Mouse (Mus musculus) MEL (cell line): ENCODE results near the gene Gm17606. TPM values are rescaled to one million over a fixed set of nuclear protein-coding genes. Genes with fewer than 3 reads are reported as not detected.
"Not testable (repeated sequence)": the region's sequence is repeated elsewhere in the genome, so short reads cannot be mapped to it uniquely, and the experiment has no call there.

ENCODE experiments used
- DNase-seq: peaks from one replicate; pipeline ENCODE4 v3.0.0; 2011; ENCODE audit warnings: low read depth, low spot score
- H3K27ac ChIP-seq: 2 replicates; pipeline ENCODE4 v1.5.1; 2012; ENCODE audit warnings: low read depth, mild to moderate bottlenecking, control low read depth, low read length, moderate library complexity; ENCODE audit not compliant: control insufficient read depth
- H3K27me3 ChIP-seq, 2 experiments: fragments of 150-350 bp in 1 of 2; sonication (generic) in 1 of 2; 2 replicates each; pipeline ENCODE4 v1.6.1; 2012; ENCODE audit warnings: low read length in 2 of 2, mild to moderate bottlenecking in 2 of 2, improper control_type of control experiment in 1 of 2, moderate library complexity in 1 of 2; ENCODE audit not compliant: insufficient read depth in 2 of 2, control insufficient read depth in 1 of 2
- H3K36me3 ChIP-seq, 2 experiments: 2 replicates each; pipeline ENCODE4 v1.6.1; 2012 to 2014; ENCODE audit warnings: low read length in 2 of 2, improper control_type of control experiment in 1 of 2, inconsistent platforms in 1 of 2, mild to moderate bottlenecking in 1 of 2; ENCODE audit not compliant: insufficient read depth in 2 of 2, control insufficient read depth in 1 of 2
- H3K4me1 ChIP-seq, 2 experiments: fragments of 150-350 bp in 1 of 2; sonication (generic) in 1 of 2; 2 replicates each; pipeline ENCODE4 v1.6.1; 2012; ENCODE audit warnings: low read length in 2 of 2, improper control_type of control experiment in 1 of 2, mild to moderate bottlenecking in 1 of 2; ENCODE audit not compliant: insufficient read depth in 2 of 2, control insufficient read depth in 1 of 2
- H3K4me3 ChIP-seq, 2 experiments: fragments of 150-350 bp in 1 of 2; sonication (generic) in 1 of 2; 2 replicates each; pipeline ENCODE4 v1.5.1; 2012; ENCODE audit warnings: low read depth in 2 of 2, low read length in 2 of 2, mild to moderate bottlenecking in 2 of 2, moderate library complexity in 2 of 2, control low read depth in 1 of 2, improper control_type of control experiment in 1 of 2; ENCODE audit not compliant: control insufficient read depth in 1 of 2, insufficient read depth in 1 of 2
- H3K79me2 ChIP-seq: 2 replicates; pipeline ENCODE4 v1.6.1; 2012; ENCODE audit warnings: mild to moderate bottlenecking, low read length, moderate library complexity; ENCODE audit not compliant: control insufficient read depth, poor library complexity, insufficient read depth
- H3K9ac ChIP-seq: 2 replicates; pipeline ENCODE4 v1.6.1; 2012; ENCODE audit warnings: low read depth, mild to moderate bottlenecking, control low read depth, low read length, moderate library complexity; ENCODE audit not compliant: control insufficient read depth, poor library complexity, severe bottlenecking
- H3K9me3 ChIP-seq: fragments of 150-350 bp; sonication (generic); replicated peaks from 2 replicates; pipeline ENCODE4 v1.6.1; 2012; ENCODE audit warnings: mild to moderate bottlenecking, low read length, improper control_type of control experiment, moderate library complexity; ENCODE audit not compliant: insufficient read depth
- CHD1 ChIP-seq: IDR thresholded peaks from 2 replicates; pipeline ENCODE4 v1.6.1; 2012; ENCODE audit warnings: low read depth, mild to moderate bottlenecking, inconsistent platforms, low read length, improper control_type of control experiment
- CHD2 ChIP-seq: IDR thresholded peaks from 2 replicates; pipeline ENCODE4 v1.6.1; 2011; ENCODE audit warnings: low read length, improper control_type of control experiment
- CTCF ChIP-seq, 3 experiments: IDR thresholded peaks in 2 of 3; conservative IDR thresholded peaks in 1 of 3; 2 replicates each; pipeline ENCODE4 v1.5.1; 2011 to 2012; ENCODE audit warnings: low read length in 3 of 3, low read depth in 2 of 3, mild to moderate bottlenecking in 2 of 3, improper control_type of control experiment in 1 of 3, inconsistent platforms in 1 of 3, mixed read lengths in 1 of 3, moderate library complexity in 1 of 3; ENCODE audit not compliant: control insufficient read depth in 1 of 3, insufficient read depth in 1 of 3, poor library complexity in 1 of 3, severe bottlenecking in 1 of 3
- ETS1 ChIP-seq: IDR thresholded peaks from 2 replicates; pipeline ENCODE4 v1.6.1; 2012; ENCODE audit warnings: low read depth, mild to moderate bottlenecking, inconsistent platforms, low read length, improper control_type of control experiment, moderate library complexity
- GABPA ChIP-seq: IDR thresholded peaks from 2 replicates; pipeline ENCODE4 v1.6.1; 2012; ENCODE audit warnings: low read depth, mild to moderate bottlenecking, inconsistent platforms, low read length, improper control_type of control experiment, moderate library complexity
- GATA1 ChIP-seq: IDR thresholded peaks from 2 replicates; pipeline ENCODE4 v1.6.1; 2011; ENCODE audit warnings: low read depth, low read length, improper control_type of control experiment
- JUND ChIP-seq: IDR thresholded peaks from 2 replicates; pipeline ENCODE4 v1.6.1; 2011; ENCODE audit warnings: low read depth, mild to moderate bottlenecking, improper control_type of control experiment, low read length
- MAFK ChIP-seq: IDR thresholded peaks from 2 replicates; pipeline ENCODE4 v1.6.1; 2011; ENCODE audit warnings: low read depth, mild to moderate bottlenecking, low read length, improper control_type of control experiment, borderline replicate concordance
- MAX ChIP-seq: IDR thresholded peaks from 2 replicates; pipeline ENCODE4 v1.6.1; 2011; ENCODE audit warnings: low read length, improper control_type of control experiment
- MAZ ChIP-seq: IDR thresholded peaks from 2 replicates; pipeline ENCODE4 v1.6.1; 2012; ENCODE audit warnings: low read depth, mild to moderate bottlenecking, inconsistent platforms, low read length, improper control_type of control experiment
- MYC ChIP-seq: IDR thresholded peaks from 2 replicates; pipeline ENCODE4 v1.6.1; 2011; ENCODE audit warnings: low read depth, mild to moderate bottlenecking, low read length, improper control_type of control experiment, moderate library complexity
- NELFE ChIP-seq: IDR thresholded peaks from 2 replicates; pipeline ENCODE4 v1.6.1; 2011; ENCODE audit warnings: low read depth, low read length, improper control_type of control experiment
- RAD21 ChIP-seq: IDR thresholded peaks from 2 replicates; pipeline ENCODE4 v1.6.1; 2011; ENCODE audit warnings: mild to moderate bottlenecking, low read depth, low read length, improper control_type of control experiment
- RCOR1 ChIP-seq: IDR thresholded peaks from 2 replicates; pipeline ENCODE4 v1.6.1; 2012; ENCODE audit warnings: low read depth, mild to moderate bottlenecking, inconsistent platforms, low read length, improper control_type of control experiment
- SIN3A ChIP-seq: IDR thresholded peaks from 2 replicates; pipeline ENCODE4 v1.6.1; 2012; ENCODE audit warnings: low read length, improper control_type of control experiment, inconsistent platforms
- SMC3 ChIP-seq: IDR thresholded peaks from 2 replicates; pipeline ENCODE4 v1.6.1; 2011; ENCODE audit warnings: low read depth, low read length, improper control_type of control experiment
- TCF12 ChIP-seq: IDR thresholded peaks from 2 replicates; pipeline ENCODE4 v1.6.1; 2014; ENCODE audit warnings: low read depth, mild to moderate bottlenecking, inconsistent platforms, low read length, improper control_type of control experiment, moderate library complexity
- USF2 ChIP-seq, 2 experiments: IDR thresholded peaks; 2 replicates each; pipeline ENCODE4 v1.6.1; 2011 to 2012; ENCODE audit warnings: improper control_type of control experiment in 2 of 2, low read length in 2 of 2, borderline replicate concordance in 1 of 2, inconsistent platforms in 1 of 2, low read depth in 1 of 2, mild to moderate bottlenecking in 1 of 2; ENCODE audit not compliant: insufficient read depth in 1 of 2
- ZC3H11A ChIP-seq: IDR thresholded peaks from 2 replicates; pipeline ENCODE4 v1.6.1; 2012; ENCODE audit warnings: low read depth, mild to moderate bottlenecking, inconsistent platforms, low read length, improper control_type of control experiment
- ZNF384 ChIP-seq: IDR thresholded peaks from 2 replicates; pipeline ENCODE4 v1.6.1; 2012; ENCODE audit warnings: low read depth, mild to moderate bottlenecking, inconsistent platforms, low read length, improper control_type of control experiment
- polyA plus RNA-seq, 2 experiments: library from polyadenylated mRNA; stranded (reverse) in 1 of 2; unstranded in 1 of 2; fragments of >175 nt in 1 of 2; fragments of >200 nt in 1 of 2; gene quantifications; 2 replicates each; pipeline versions ENCODE4 v1.2.1 to v1.2.4; 2012; ENCODE audit warnings: low replicate concordance in 2 of 2, low read depth in 1 of 2; ENCODE audit not compliant: insufficient read length in 2 of 2, insufficient read depth in 1 of 2, missing spikeins in 1 of 2
- total RNA-seq: library from RNA; depleted of rRNA; stranded (reverse); fragments of 300-350 nt; gene quantifications from 2 replicates; pipeline ENCODE4 v1.2.3, GENCODE M21; 2012

The Gm17606 gene
- total and polyA plus RNA-seq, 3 experiments, result 0.99 TPM; not detected in 2

- TF ChIP-seq CHD2 (no peak), JUND (0 out of 2 replicates have a peak, but pooled peaks have one; percentile 54), USF2 (IDR thresholded peaks at IDR 0.05; ENCODE audit: borderline replicate concordance in 1 of 2, insufficient read depth in 1 of 2, low read depth in 1 of 2, low read length in 2 of 2) (no peak), MYC (no peak)
These were observed 30.8 kb upstream of the Gm17606 start (continued) for GRCm38 (mm10) chr14:54609962-54610361.

- Histone ChIP-seq H3K27ac (no peak overlapping the region), H3K79me2 (peaks cover 2% of the 10 kb centered on the region; the same call in 1 of the 2 replicates), H3K9ac (no peak overlapping the region), H3K4me1 (peaks cover 0 to 5% of the 10 kb centered on the region in 2 experiments; a peak in 2 of 4 replicates), H3K27me3 (no peaks in the 10 kb centered on the region), H3K4me3 (no peak overlapping the region), H3K9me3 (no peaks in the 10 kb centered on the region), H3K36me3 (peaks cover 0 to 3% of the 10 kb centered on the region in 2 experiments; a peak in 1 of 4 replicates)
- no peak for DNase-seq
- no peak for TF ChIP-seq MAZ
- no peak for TF ChIP-seq ZNF384
- no peak for TF ChIP-seq TCF12
- no peak for TF ChIP-seq CTCF (IDR thresholded peaks at IDR 0.05 in 2 of 3, conservative IDR thresholded peaks at IDR 0.05 in 1 of 3; ENCODE audit: control insufficient read depth in 1 of 3, insufficient read depth in 1 of 3, low read depth in 2 of 3, low read length in 3 of 3, poor library complexity in 1 of 3, severe bottlenecking in 1 of 3)
- no peak for TF ChIP-seq NELFE
- TF ChIP-seq SMC3, result no peak
- TF ChIP-seq MAFK, result no peak
- TF ChIP-seq ZC3H11A, result no peak
- no peak for TF ChIP-seq CHD1
- no peak for TF ChIP-seq MAX
- no peak for TF ChIP-seq ETS1
- TF ChIP-seq GABPA, result no peak
- TF ChIP-seq RAD21, result no peak
- TF ChIP-seq GATA1, result no peak
- no peak for TF ChIP-seq RCOR1
- no peak for TF ChIP-seq SIN3A
- TF ChIP-seq USF2 (IDR thresholded peaks at IDR 0.05; ENCODE audit: borderline replicate concordance in 1 of 2, insufficient read depth in 1 of 2, low read depth in 1 of 2, low read length in 2 of 2), result no peak
These were observed 30.1 kb upstream of the Gm17606 start for GRCm38 (mm10) chr14:54610648-54611047.

GRCm38 (mm10) chr14:54614130-54614529 lies 26.6 kb upstream of the Gm17606 start:
- not testable (repeated sequence) for H3K27me3 ChIP-seq, DNase-seq, H3K9ac ChIP-seq, H3K36me3 ChIP-seq, H3K27ac ChIP-seq, H3K4me1 ChIP-seq, H3K9me3 ChIP-seq, H3K4me3 ChIP-seq
- peaks cover 15% of the 10 kb centered on the region for H3K79me2 ChIP-seq
